ENCODE assay signal across 12 mouse cellular contexts in the genomic region with DNA sequence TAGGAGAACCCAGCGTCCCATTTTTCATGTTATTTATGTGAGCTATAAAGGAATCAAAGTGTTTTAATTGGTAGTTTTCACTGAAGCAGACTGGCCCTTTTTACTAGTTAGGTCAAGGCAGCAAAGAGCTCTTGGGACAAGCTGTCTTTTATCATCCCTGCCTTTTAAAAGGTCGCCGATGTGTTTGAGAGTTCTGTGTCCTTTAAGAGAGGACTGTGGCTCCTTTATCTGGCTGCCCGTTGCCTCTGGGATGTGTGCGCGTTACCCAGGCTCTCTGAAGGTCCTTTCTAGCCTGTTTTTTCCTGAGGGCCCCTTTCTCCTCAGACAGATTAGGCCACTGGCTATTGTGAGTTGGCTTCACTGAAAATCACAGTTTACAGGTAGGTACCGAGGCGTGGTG.
DNase-seq lines count a peak whose midpoint lies in the region; ATAC-seq and TF ChIP-seq lines count a peak whose summit lies in the region.
"Had no signal": no experiment of that assay in that cellular context is flagged by ENCODE, and none has a peak within 500 bp of the region (broad histone marks: within the 10 kb centered on the region; RNA-seq: fewer than 3 reads in every experiment).

No protein-coding gene starts in this region.

- H3K4me1 ChIP-seq in heart, postnatal 0 days (ENCODE audit: control insufficient read depth, insufficient read depth) = peaks cover 47% of the 10 kb centered on the region
- peaks cover 41% of the 10 kb centered on the region for H3K4me1 ChIP-seq in neural tube, embryonic 13.5 days (replicated peaks)

- no peak overlapping the region for H3K9ac ChIP-seq in heart, postnatal 0 days (replicated peaks; ENCODE audit: low read depth, low read length)
- H3K9ac ChIP-seq in neural tube, embryonic 13.5 days = peak overlapping the region; percentile 18; the same call in 1 of the 2 replicates
- H3K9ac ChIP-seq: embryonic facial prominence, embryonic 15.5 days had no signal

- TF ChIP-seq CTCF in heart, postnatal 0 days (IDR thresholded peaks at IDR 0.05; ENCODE audit: low read depth) = no peak

- no peaks in the 10 kb centered on the region for H3K27me3 ChIP-seq in heart, postnatal 0 days (ENCODE audit: control insufficient read depth, insufficient read depth, low read length)
- H3K27me3 ChIP-seq in neural tube, embryonic 13.5 days = no peaks in the 10 kb centered on the region
- H3K27me3 ChIP-seq: embryonic facial prominence, embryonic 15.5 days had no signal

- no peaks in the 10 kb centered on the region for H3K9me3 ChIP-seq in heart, postnatal 0 days (replicated peaks; ENCODE audit: control insufficient read depth, low read length)
- H3K9me3 ChIP-seq in neural tube, embryonic 13.5 days = no peaks in the 10 kb centered on the region
- H3K9me3 ChIP-seq: embryonic facial prominence, embryonic 15.5 days had no signal

- no peak for TF ChIP-seq EP300 in heart, postnatal 0 days (IDR thresholded peaks at IDR 0.05; ENCODE audit: low read depth)

- H3K4me2 ChIP-seq in heart, postnatal 0 days (ENCODE audit: low read depth, low read length) = peak overlapping the region; percentile 26
- H3K4me2 ChIP-seq in neural tube, embryonic 13.5 days = peak overlapping the region; percentile 0; the same call in 1 of the 2 replicates
- H3K4me2 ChIP-seq: embryonic facial prominence, embryonic 15.5 days had no signal

- H3K27ac ChIP-seq in heart, postnatal 0 days (ENCODE audit: low read depth) = peak overlapping the region; percentile 4; the same call in 1 of the 2 replicates
- H3K27ac ChIP-seq in neural tube, embryonic 13.5 days (replicated peaks) = 0 out of 2 replicates have a peak overlapping the region, but pooled peaks have one; percentile 1
- H3K27ac ChIP-seq: embryonic facial prominence, embryonic 15.5 days had no signal

- no peak overlapping the region for H3K4me3 ChIP-seq in heart, postnatal 0 days (ENCODE audit: low read depth, low read length)
- no peak overlapping the region for H3K4me3 ChIP-seq in neural tube, embryonic 13.5 days
- H3K4me3 ChIP-seq: embryonic facial prominence, embryonic 15.5 days had no signal

- H3K36me3 ChIP-seq in heart, postnatal 0 days (replicated peaks; ENCODE audit: control insufficient read depth, insufficient read depth, low read length) = no peaks in the 10 kb centered on the region
- H3K36me3 ChIP-seq in neural tube, embryonic 13.5 days = no peaks in the 10 kb centered on the region
- H3K36me3 ChIP-seq: embryonic facial prominence, embryonic 15.5 days had no signal

- WGBS in heart, postnatal 0 days = 25% methylated on average over 8 of the region's 8 CpGs
- WGBS in neural tube, embryonic 13.5 days = 5% methylated on average over 8 of the region's 8 CpGs

- no peak for ATAC-seq in heart, postnatal 0 days (ENCODE audit: insufficient read depth, low read depth)
- ATAC-seq in neural tube, embryonic 13.5 days (ENCODE audit: low read depth) = no peak
- ATAC-seq: intestine, embryonic 16.5 days had no signal

- peak; percentile 44 for DNase-seq in adrenal gland, adult 2 months
- no peak for DNase-seq in adrenal gland, postnatal 14 days
- no peak for DNase-seq in heart, postnatal 0 days (ENCODE audit: low spot score)
- no peak for DNase-seq in heart, adult 9 months (ENCODE audit: low spot score in 2 of 2)
- peak; percentile 34 for DNase-seq in retina, postnatal 1 day
- no peak for DNase-seq in retina, embryonic 14.5 days (ENCODE audit: low spot score)
- no peak for DNase-seq in layer of hippocampus, postnatal 36 days
- DNase-seq: lung, postnatal 10 days; right cerebral cortex, adult 18-20 months had no signal

Comparison
In these comparisons a context has a peak if more than half of its experiments do, and no peak if none do; other contexts are left out.
1. DNase-seq: peak in adrenal gland, adult 2 months (single experiment) and retina, postnatal 1 day (single experiment); none in adrenal gland, postnatal 14 days (single experiment), heart, postnatal 0 days (single experiment), heart, adult 9 months (0 of 2), retina, embryonic 14.5 days (single experiment) and layer of hippocampus, postnatal 36 days (0 of 2).